Mouse (Mus musculus): ENCODE data around the gene Mdh1b.

DNA sequence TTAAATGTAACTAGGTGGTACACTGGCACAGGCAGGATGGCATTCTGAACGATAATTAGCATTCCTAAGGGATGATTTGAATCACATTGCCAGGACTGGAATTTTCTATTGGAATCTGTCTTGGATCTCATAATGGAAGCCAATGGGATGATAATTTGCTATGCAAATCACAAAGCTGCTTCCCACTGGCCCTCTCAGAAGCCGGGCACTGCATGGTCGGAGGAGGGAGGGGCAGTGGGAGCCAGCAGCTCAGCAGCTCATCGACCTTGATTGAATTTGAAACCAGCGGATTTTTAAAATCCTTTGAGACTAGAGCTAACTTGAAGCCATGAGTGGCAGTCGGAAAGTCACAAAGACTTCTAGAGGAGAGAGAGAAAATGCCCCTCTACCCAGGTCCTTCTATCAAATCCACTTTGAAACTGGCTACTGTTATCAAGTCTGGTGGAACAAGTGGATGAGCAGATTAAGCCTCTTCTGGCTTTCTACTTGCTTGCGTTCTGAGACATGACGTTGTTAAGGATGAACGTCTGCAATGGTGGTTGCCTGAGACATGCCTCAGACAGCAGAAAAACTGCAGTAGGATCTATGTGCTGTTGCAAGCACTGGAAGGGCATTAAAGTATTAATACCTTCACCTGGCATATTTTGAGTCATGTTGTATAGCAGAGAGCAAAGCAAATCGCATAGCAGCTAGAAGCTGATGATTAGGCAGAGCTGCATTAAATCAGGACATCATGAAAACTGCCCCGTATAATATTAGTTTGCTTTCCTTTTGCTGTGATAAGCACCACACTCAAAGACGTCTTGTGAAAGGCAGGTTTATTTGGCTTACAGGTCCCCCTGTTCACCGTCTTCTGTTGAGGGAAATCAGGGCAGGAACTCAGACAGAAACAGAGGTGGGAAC lies 61.9 kb downstream of the Mdh1b start:
- TF ChIP-seq POLR2A (IDR thresholded peaks at IDR 0.05; ENCODE audit: control insufficient read depth in 1 of 2, insufficient read depth in 1 of 2, low read depth in 1 of 2, low read length in 2 of 2, poor library complexity in 1 of 2): no peak
- no peak for TF ChIP-seq ZKSCAN1 (IDR thresholded peaks at IDR 0.05; ENCODE audit: low read depth, low read length)
